Mouse (Mus musculus) gastrocnemius, adult 18-20 months (tissue): Measurements from ENCODE around the gene Plin4. TPM values are rescaled to one million over a fixed set of nuclear protein-coding genes. Genes with fewer than 3 reads are reported as not detected.
"Not testable (repeated sequence)": the region's sequence is repeated elsewhere in the genome, so short reads cannot be mapped to it uniquely, and the experiment has no call there.

ENCODE experiments used
- DNase-seq: peaks from one replicate; pipeline ENCODE4 v3.0.0; 2021; ENCODE audit warnings: low spot score
- total RNA-seq, 2 experiments: library from RNA; stranded (reverse); gene quantifications; 2 replicates each; pipeline ENCODE4 v1.2.3; 2021

The Plin4 gene
- total RNA-seq, 2 experiments from 2014 or later = 142 to 235 TPM

DNA sequence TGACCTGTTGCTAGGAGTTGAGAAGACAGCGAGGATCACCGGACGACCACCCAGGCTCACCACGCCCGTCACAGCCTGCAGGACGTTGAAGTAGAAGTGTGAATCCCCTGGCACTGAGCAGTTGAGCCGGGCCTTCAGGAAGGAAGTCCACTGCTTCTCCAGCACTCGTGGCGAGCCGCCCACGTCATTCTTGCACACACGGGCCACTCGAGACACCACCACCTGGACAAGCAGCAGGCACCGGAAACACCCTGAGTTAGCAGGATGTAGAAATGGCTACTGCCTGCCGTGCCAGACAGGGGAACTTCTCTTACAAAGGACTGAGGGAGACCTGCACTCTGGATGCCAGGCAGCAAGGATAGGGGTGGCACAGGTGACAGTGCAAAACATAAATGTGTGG, 18.6 kb upstream of the Plin4 start:
- DNase-seq = no peak

DNA sequence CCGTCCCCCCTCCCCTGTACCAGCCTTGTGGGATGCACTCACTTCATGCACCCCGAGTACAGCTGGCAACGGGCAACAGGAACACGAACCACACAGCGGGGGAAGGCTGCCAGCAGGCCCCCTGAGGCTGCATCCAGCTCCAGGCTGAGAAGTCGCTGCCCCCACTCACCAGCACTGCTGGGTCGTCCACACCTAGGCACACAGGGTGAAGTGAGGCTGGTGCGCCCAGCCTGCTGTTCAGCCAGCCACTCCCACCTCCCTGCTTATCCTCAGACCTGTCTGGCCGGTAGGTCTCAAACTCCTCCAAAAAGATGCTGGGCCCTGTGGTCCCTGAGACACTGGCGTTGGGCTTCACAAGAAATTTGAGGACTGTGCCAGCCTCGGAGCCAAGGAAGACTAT, 16.6 kb upstream of the Plin4 start:
- no peak for DNase-seq

GRCm38 (mm10) chr17:56125276-56125630, 15.7 kb upstream of the Plin4 start:
- DNase-seq = no peak

DNA sequence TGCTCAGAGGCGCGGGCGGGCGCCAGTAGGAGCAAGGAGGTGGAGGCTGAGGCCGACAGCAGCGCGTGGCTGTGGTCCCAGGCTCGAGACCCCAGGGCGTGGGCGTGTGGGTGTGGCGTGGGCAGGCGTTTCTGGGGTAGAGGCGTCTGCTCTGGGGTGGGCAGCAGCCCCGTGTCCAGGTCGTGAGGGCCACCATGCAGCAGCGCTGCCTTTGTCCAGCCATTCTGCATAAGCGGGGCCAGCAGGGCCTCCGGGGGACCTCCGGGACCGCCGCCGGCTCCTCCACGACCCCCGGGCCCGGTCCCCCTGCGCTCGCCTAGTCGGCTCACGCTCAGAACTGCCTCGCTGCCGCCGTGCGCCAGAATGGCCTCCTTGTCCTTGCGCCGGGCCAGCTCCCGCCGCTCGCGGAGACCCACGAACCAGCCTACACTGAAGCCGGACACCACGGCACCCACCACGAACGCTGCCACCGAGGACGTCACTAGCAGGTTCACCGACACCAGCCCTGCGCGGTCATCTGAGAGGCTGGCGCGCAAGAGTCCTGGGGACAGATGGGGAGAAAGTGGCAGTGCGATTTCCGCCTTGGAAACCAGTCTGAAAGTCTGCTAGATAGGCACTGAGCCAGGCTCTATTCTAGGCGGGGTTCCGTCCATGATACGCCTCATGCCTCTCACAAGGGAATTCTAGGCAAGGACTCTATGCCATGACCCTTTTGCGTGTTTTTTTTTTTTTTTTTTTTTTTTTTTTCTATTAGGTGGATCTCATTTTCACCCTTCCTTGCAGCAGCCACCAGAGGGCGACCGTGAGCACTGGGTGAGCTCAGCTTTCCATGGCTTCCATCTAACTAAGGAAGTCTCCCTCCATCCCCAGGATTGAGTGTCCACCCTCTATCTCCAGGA, 15.0 kb upstream of the Plin4 start:
- DNase-seq = peak; percentile 56

- no peak for DNase-seq
Measured at GRCm38 (mm10) chr17:56123681-56124340, 14.2 kb upstream of the Plin4 start.

DNA sequence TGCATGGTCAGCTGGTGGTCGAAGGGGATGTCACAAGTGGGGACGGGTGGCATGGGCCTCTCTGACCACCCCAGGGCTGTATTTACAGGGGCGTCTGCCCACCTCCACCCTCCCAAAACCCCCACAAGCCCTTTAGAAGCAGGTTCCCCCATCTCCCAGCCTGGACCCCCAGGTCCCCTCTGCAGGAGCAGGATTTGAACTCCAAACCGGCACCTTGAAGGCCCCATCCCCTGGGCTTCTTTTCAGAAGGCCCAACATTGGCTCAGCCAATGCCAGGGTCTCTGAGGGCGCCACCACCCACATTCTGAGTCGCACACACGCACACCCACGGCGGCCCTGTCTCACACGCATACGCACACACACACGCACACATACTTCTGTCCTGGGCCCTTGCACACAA, 13.6 kb upstream of the Plin4 start:
- DNase-seq = no peak

DNA sequence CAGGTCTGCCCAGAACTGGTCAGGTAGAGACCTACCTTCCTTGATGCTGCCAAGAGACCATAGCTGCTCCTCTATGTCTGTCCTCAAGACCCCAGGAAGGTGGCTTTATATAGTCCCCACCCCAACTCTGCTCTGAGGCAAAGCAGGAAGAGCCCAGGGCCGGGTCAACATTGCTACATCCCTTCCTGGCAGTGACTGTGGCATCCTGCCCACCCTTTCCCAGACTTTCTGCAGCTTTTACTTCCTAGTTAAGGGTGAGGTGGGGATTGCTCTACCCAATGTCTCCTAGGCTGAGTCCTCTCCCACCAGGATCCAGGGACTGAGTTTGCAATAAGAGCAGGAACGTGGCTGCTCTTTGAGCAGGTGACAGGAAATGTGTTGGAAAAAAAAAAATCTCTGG, 12.2 kb upstream of the Plin4 start, which contains the start of gene Lrg1:
TSS of gene Lrg1 (minus strand) at position 176 of the 400 bp plus-strand sequence.
- DNase-seq = no peak

GRCm38 (mm10) chr17:56119981-56120880, 10.6 kb upstream of the Plin4 start:
- DNase-seq = peak; percentile 77

- no peak for DNase-seq
Measured at GRCm38 (mm10) chr17:56119431-56119830, 9.8 kb upstream of the Plin4 start.

GRCm38 (mm10) chr17:56117251-56117710, 7.7 kb upstream of the Plin4 start, which contains the start of gene Plin5:
Gene Plin5 (minus strand): TSS chr17:56117596.
- peak; percentile 77 for DNase-seq

DNA sequence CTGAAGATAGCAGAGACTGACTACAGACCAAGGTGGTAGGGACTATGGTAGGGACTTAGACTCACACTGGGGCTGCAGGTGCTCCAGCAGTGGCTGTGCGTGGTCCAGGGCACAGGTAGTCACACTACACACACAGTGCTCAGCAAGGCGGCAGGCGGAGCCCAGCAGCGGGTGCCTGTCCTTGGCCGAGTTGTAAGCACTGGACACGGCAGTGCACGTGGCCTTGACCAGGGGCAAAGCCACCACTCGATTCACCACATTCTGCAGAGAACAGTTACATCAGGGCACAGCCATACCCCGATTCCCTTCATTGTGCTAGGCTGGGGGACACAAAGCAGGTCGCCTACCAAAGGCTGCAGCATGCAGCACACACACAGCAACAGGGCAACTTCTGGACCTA, 6.6 kb upstream of the Plin4 start:
- DNase-seq = no peak

DNA sequence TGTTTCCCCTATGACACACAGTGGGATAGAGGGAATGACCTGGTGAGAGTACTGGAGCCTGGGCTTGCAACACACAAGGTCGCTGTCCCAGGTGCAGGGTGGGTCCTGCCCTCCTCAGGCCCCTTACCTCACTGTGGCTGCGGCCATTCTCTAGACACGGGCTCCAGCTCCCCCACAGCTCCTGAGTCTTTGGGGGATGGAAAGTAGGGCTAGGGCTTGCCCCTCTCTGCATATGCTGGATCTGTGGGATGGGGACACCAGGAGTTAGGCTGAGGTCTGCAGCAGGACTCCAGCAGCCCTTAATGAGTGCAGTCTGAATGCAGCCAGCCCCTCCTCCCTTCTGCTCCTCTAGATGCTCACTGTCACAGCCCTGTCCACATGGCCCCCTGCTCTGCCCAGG, 3.1 kb upstream of the Plin4 start:
- no peak for DNase-seq

DNA sequence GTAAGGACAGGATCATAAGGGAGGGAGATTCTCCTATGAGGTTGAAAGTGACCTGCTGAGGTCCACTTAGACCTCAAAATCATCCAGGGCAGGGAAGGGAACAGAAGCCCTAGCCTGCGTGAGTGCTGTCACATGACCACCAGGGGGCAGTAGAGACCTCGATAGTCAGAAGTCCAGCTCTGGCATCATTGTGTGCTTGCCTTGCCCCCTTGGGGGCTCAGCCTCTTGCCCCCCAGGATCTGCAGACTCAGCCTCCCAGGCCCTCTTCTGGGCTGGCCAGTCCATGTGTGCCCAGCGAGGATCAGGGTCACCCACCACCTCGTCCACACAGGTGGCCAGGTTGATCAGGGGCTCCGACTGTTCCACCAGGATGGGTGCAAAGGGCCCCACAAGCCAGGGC, 2.3 kb upstream of the Plin4 start:
- peak; percentile 78 for DNase-seq

DNA sequence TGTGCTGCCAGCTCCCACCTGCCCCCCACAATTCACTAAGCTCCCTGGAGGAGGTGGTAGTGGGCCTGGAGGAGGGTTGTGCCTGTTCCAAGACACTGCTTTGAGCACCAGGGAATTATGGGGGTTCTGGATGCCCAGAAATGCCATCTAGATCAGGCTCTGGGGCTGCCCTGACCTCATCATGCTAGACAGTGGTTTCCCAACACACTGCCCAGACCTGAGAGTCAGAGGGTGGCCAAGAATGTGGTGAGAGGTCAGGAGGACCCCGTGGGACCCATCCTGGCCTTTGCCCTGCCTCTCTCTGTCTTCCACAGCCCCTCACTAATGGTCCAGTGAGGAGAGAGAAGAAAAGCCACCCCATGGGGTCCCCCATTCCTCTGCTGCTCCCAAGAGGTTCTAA, 1.4 kb upstream of the Plin4 start:
- no peak for DNase-seq

DNA sequence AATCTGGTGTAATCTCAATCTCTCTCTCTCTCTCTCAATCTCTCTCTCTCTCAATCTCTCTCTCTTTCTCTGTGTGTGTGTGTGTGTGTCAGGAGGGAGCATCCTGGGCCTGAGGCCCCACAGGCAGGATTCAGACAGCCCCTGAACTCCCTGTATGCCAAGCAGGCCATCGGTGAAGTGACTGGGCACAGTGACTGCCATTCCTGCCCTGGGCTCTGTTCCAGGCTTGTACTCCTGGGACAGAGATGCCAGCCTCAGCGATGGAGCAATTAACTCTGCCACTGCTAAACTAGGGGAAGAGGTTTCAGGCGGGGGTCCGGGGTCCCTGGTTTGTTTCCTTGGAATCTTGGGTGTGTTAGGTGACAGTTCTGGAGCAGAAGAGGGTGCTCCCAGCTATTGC, 968 bp upstream of the Plin4 start:
- peak; percentile 76 for DNase-seq

- peak; percentile 93 for DNase-seq
Measured at GRCm38 (mm10) chr17:56108334-56109044, 1.1 kb downstream of the Plin4 start.

DNA sequence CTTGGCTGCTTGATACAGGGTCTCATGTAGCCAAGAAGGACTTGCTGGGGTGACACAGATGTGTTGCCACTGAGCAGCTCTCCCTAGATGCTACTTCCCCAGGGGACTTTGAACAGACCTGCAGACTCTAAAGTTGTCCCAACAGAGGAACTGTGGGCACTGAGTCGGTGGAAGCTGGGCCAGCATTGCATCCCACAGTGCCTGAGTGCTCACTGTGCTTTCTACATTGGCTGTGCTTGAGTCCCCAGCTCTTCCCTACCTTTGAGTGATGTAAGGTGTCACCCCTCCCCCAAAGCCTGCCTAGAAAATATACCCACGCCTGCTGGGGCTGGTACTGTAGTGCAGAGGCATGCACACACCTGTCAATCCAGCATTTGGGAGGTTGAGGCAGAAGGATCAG, 1.9 kb downstream of the Plin4 start:
- DNase-seq = no peak

GRCm38 (mm10) chr17:56106981-56107380, 2.6 kb downstream of the Plin4 start:
- DNase-seq = no peak

- DNase-seq = not testable (repeated sequence)
Measured at GRCm38 (mm10) chr17:56106436-56106835, 3.2 kb downstream of the Plin4 start.

DNA sequence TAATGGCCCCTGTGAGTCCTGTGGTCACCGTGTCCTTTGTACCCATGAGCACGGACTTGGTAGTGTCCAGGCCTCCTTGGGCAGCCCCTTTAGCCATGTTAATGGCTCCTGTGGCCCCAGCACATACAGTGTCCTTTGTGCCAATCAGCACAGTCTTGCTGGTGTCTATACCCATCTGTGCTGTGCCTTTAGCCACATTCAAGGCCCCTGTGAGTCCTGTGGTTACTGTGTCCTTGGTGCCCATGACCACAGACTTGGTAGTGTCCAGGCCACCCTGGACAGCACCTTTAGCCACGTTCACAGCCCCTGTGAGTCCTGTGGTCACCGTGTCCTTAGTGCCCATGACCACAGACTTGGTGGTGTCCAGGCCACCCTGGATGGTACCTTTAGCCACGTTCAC, 4.8 kb downstream of the Plin4 start:
- DNase-seq = not testable (repeated sequence)
